Mouse (Mus musculus) gastrocnemius, postnatal 4 days (tissue): ENCODE results near the gene Setd1b. TPM values are rescaled to one million over a fixed set of nuclear protein-coding genes. Genes with fewer than 3 reads are reported as not detected.
"Not testable (repeated sequence)": the region's sequence is repeated elsewhere in the genome, so short reads cannot be mapped to it uniquely, and the experiment has no call there.

Source experiments
- DNase-seq, 2 experiments: peaks; one replicate each; pipeline ENCODE4 v3.0.0; 2021 to 2022; ENCODE audit warnings: low spot score in 2 of 2, mixed read lengths in 2 of 2
- total RNA-seq, 2 experiments: library from RNA; stranded (reverse); gene quantifications; 2 replicates each; pipeline ENCODE4 v1.2.3; 2021

The Setd1b gene
- total RNA-seq, 2 experiments from 2014 or later, result 21.0 to 21.4 TPM

GRCm38 (mm10) chr5:123196746-123197145, 54.8 kb downstream of the Setd1b start:
- no peak for DNase-seq

- DNase-seq, result no peak
Observed at GRCm38 (mm10) chr5:123198523-123198922, 56.5 kb downstream of the Setd1b start.

DNA sequence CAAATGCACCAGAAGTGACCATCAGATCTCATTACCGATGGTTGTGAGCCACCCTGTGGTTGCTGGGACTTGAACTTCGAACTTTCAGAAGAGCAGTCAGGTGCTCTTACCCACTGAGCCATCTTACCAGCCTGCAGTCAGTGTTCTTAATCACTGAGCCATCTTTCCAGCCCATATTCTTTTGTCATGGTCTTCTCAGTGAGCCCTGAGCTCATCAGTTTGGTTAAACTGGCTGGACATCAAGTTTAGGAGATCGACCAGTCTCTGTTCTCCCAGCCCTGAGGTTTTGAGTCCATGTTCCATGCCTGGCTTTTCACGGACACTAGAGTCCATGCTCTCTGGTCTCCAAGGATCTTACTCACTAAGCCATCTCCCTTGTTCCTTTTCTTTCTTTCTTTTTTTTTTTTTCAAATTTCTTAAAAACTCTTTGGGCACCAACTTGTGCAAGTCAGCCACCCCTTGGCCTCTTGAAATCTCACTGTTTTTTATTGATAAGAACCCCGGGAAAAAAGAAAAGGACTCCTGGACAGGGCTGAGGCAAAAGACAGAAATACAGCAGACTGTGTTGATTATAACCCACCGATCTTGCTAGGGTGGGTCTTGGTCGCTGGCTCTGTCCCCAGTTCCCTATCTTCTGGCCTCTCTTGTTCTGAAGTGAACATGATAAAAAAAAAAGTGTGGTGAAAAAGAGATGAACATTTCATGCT, 59.0 kb downstream of the Setd1b start:
- DNase-seq, result not testable (repeated sequence)

DNA sequence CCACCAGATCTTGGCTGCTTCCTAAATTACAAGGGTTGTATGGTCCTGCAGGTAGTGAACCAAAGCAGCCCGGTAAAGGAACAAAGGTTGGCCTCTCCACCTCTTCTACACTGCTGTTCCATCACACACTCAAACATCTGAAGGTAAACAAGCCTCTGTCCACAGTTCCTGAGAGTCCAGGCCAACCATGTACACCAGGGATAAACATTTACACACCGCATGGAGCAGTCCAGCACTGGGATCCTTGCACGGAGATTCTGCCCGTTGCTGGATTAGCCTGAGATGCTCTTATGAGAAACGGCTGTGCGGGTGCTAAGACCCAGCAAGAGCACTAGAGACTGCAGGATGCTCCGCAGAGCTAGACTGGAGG, 59.5 kb downstream of the Setd1b start:
- no peak for DNase-seq

DNA sequence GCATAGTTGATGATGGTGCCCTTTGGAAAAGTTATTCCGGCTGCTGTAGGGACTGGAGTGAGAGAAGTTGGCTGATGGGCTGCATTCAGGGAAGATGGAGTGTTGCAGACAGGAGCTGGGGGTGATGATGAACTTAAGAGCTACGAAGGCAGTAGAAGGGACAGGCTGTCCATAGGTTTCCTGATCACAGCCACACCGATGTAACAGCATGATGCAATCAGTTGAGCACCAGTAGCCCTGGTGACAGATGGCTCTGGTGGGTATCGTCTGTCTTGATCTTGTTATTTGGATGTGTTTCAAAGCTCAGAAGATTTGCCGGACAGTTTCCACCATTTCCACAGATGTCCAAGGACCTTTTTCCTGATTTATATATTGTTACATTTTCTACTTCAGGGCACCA, 60.0 kb downstream of the Setd1b start:
- no peak for DNase-seq

- not testable (repeated sequence) for DNase-seq
Observed at GRCm38 (mm10) chr5:123202771-123203170, 60.8 kb downstream of the Setd1b start.

DNA sequence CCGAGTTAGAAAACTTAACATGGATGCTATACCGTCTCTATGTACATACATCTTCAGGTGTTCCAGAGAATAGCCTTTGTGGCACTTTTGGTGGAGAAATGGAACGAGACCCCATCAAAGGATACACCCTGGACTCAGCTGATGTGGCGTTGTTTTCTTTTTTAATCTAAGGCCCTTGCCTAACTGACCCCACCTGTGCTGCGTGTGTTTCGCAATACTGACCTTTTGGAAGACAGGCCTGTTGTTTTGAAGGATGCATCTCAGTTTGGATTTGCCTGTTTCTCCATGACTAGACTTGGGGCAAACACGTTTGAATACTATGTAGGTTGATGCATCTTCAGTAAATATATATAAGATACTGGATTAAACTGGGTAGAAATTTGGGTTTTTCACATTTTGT, 61.6 kb downstream of the Setd1b start:
- not testable (repeated sequence) for DNase-seq

Other genes starting within 250 kb of the Setd1b start
- 10 to 100 TPM; 26.0 to 31.7 TPM for gene Kdm2b, start 152.4 kb upstream of the Setd1b start, total RNA-seq
- 10 to 100 TPM; 46.2 to 53.8 TPM for gene Orai1, start 127.1 kb upstream of the Setd1b start, total RNA-seq
- gene Morn3, start 95.2 kb upstream of the Setd1b start, total RNA-seq, result not detected
- 10 to 100 TPM; 24.0 to 25.9 TPM for gene Tmem120b, start 73.8 kb upstream of the Setd1b start, total RNA-seq
- gene Rhof, start 9.5 kb upstream of the Setd1b start, total RNA-seq, result under 1 TPM; 0.91 to 0.93 TPM
- 10 to 100 TPM; 28.3 to 32.2 TPM for gene Psmd9, start 27.2 kb downstream of the Setd1b start, total RNA-seq
- gene Hpd, start 40.5 kb downstream of the Setd1b start, total RNA-seq, result 1 to 10 TPM in 1 of 2 experiments, under 1 TPM in 1; 0.42 to 2.4 TPM
- gene Wdr66, start 109.9 kb downstream of the Setd1b start, total RNA-seq, result 1 to 10 TPM; 2.4 to 4.2 TPM
- gene Bcl7a, start 201.6 kb downstream of the Setd1b start, total RNA-seq, result 10 to 100 TPM; 33.6 to 37.5 TPM